1 mouse cellular context compared by ENCODE assay signal in the genomic region with DNA sequence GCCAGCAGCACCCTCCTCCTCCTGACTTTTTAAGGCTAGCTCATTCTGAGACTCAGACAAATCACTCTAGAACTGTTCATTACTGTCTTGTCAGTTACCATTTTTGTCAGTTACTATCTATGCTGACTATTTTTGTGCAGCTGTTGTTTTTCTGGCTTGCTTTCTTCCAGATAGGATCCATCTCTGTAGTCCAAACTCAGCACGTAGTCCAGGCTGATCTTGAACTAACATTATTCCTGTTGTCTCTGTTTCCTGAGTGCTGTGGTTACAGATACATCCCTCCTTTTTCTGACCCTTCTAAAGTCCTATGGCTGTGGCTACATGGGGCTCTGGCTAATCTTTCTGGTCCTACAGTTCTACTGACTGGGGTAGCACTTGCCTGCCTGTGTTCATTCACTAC.
TF ChIP-seq lines count a peak whose summit lies in the region.

No protein-coding gene starts in this region.

TF ChIP-seq in CH12.LX, 34 proteins besides CTCF, POLR2A, EP300 and RAD21:
- TF ChIP-seq MEF2A (IDR thresholded peaks at IDR 0.05; ENCODE audit: borderline replicate concordance, low read depth, low read length) (no peak), RCOR1 (conservative IDR thresholded peaks at IDR 0.05; ENCODE audit: low read depth, low read length) (no peak), GABPA (IDR thresholded peaks at IDR 0.05; ENCODE audit: insufficient replicate concordance, low read depth, low read length) (no peak), SIN3A (IDR thresholded peaks at IDR 0.05; ENCODE audit: low read length) (no peak), MAX (IDR thresholded peaks at IDR 0.05; ENCODE audit: low read length) (no peak), KAT2A (IDR thresholded peaks at IDR 0.05; ENCODE audit: insufficient replicate concordance, low read length) (no peak), CHD2 (IDR thresholded peaks at IDR 0.05; ENCODE audit: low read length) (no peak), NELFE (IDR thresholded peaks at IDR 0.05; ENCODE audit: low read depth, low read length) (no peak), IRF4 (IDR thresholded peaks at IDR 0.05; ENCODE audit: low read depth, low read length) (no peak), NRF1 (IDR thresholded peaks at IDR 0.05; ENCODE audit: low read depth, low read length) (no peak), ZMIZ1 (IDR thresholded peaks at IDR 0.05; ENCODE audit: low read depth, low read length) (no peak)
